Mouse (Mus musculus) G1E-ER4 (cell line): ENCODE results near the gene Adamts6. TPM values are rescaled to one million over a fixed set of nuclear protein-coding genes. Genes with fewer than 3 reads are reported as not detected.

Source experiments
- GATA1 ChIP-seq: IDR thresholded peaks from one replicate; pipeline ENCODE4 v1.8.0; 2012; ENCODE audit warnings: low read length, inconsistent platforms
- polyA plus RNA-seq: library from polyadenylated mRNA; stranded (reverse); fragments of >175 nt; gene quantifications from 2 replicates; pipeline ENCODE4 v1.2.3, GENCODE M21; 2012

The Adamts6 gene
- polyA plus RNA-seq, 1 experiment: 0.16 TPM

DNA sequence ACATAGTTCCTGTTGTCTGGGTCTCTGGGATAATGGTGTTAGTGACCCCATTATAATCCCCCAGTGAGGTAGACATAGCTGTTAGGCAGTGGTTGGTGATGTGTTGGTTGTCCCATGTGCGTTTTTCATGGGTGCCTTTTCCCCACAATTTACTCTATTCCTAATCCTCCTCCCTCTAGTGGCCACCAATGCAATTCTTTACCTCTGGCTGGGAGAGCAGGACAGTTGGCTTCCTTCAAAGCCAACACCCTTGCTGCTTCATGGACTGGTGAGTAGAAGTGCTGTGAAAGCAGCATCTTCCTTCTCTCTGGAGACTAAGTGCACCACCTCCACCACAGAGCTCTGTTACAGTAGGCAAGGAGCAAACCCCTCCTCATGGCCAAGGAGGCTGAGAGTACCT, 157.8 kb downstream of the Adamts6 start:
- no peak for TF ChIP-seq GATA1

DNA sequence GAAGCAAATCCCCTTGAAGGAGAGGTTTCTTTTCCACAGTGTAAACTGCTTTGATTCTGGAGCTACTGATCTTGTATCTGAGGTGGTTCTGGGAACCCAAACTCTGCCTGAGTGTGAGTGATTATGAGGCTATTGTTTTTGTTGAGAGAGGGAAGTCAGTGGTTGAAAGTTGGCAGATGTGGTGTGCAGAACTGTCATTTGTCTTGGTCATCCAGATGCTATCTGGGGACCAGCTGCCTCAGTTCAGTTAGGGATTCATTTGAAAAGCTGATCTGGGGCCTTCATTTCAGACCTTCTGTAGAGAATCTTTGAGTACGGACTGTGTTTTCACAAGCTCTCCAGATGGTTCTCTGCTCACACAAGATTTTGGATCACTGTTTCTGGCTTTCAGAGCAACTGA, 159.3 kb downstream of the Adamts6 start:
- no peak for TF ChIP-seq GATA1

DNA sequence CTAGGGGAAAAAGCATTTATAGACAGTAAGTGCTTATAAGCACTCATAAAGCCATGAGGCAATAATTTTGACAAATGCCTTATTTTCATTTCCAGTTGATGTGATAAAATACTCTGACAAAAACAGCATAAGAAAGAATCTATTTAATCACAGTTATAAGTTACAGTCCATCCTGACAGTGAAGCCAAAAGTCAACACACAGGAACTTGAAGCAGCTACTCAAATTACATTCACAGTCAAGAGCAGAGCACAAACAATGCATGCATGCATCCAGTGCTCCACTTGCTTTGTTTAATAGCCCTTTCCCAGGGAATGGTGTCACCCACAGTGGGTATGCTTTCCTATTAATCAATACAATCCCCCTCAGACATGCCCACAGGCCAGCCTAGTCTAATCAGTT, 159.8 kb downstream of the Adamts6 start:
- no peak for TF ChIP-seq GATA1

DNA sequence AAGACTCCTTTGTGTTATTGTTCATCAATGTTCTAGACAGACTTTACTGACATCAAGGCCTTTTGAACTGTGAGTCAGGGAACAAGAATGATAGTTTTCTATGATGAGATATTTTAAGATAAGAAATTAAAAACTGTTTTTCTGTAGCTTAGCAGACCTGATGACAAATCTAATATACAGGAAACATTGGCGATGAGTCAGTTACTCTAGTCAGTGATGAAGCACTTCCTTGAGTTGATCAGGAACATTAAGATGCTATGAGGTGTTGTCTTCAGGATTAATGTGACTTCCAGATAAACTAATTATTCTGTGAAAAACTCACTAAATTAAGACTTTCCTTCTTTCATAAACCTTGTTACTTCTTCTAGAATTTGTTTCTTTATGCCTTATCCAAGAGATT, 160.7 kb downstream of the Adamts6 start:
- TF ChIP-seq GATA1: no peak

DNA sequence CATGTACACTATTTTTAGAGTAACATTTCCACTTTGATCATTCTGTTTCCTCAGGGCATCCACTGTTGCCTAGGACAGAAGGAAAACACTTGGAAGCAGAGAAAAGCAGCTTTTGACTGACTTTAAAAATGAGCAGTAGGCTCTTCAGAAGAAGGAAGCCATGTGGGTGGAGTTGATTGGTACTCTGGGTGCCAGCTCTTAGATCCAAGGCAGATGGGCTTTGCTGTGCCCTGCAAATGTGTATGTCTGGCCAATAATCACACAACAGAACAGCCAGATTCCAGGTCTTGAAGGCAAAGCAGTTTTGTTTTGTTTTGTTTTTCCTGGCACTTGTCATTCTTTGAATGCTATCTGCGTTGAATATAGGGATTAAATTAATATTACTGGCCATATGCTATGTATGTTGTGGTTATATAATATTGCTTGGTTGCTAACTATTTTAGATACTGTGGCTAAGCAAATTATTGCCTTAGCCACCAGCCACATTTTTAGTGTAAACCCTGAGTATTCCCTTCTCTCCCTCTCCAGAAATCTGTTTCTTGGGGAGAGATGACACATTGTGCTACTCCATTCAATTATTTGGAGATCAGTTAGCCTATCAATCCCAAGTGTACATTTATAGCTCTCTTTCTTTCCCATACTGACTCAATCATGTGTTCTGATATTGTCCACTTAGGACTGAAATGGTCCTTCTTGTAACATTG, 165.8 kb downstream of the Adamts6 start:
- no peak for TF ChIP-seq GATA1

DNA sequence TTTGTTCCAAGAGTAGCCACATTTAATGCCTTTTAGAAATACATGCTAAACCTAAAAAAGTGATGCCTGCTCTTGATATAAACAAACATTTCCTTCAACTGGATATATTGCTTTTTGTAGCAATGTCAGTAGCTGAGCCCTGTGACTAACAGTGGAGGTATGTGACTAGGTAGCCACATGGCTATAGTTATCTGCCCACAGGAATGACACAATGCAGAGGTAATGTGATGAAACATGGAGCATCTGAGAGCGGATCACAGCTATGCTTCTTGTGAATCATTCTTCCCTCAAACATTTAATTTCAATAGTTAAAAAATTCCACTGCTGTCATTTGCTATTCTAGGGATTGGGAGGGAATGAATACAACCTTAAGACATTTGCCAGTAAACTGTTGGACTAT, 172.7 kb downstream of the Adamts6 start:
- no peak for TF ChIP-seq GATA1

DNA sequence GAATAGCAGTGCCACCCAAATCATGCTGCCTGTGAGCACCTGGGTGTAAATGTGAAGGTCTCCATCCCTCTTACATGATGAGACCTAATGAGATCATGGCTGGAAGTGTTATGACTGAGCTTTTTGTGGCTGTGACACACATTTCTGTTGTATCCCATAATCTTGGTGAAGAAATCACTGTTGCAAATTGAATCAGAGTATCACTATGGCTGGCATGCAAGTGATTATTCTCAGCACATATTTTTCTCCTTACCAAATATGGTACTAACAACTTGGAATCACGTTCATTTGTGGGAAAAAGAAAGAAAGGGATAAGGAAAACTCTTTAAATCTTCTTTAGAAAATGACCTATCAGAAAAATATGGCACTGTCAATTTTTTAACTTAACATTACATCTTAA, 180.4 kb downstream of the Adamts6 start:
- no peak for TF ChIP-seq GATA1

DNA sequence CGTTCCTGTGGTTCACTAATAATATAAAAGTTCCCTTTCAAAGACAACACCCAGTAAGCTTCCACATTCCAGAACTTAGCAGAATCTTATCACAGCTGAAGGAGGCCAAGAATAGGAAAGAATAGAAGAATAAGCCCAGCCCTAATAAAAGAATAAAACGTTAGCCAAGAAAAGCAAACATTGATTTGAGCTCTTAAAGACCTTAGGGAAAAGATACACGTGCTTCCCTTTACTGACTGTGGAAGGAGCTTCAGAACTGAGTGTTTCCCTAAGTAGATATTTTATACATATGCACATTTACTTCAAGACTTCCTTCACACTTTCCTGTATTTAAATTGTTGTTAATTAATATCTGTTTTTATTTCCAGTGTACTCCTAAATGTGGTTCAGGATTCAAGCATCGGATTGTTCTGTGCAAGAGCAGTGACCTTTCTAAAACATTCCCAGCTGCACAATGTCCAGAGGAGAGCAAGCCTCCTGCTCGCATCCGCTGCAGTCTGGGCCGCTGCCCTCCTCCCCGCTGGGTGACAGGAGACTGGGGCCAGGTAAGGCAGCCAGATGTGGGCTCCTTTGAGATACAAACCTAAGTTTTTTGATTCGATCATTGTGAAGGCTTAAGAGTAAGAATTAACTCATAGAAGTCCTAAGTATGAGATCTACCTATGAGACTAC, 188.8 kb downstream of the Adamts6 start:
- TF ChIP-seq GATA1: no peak

DNA sequence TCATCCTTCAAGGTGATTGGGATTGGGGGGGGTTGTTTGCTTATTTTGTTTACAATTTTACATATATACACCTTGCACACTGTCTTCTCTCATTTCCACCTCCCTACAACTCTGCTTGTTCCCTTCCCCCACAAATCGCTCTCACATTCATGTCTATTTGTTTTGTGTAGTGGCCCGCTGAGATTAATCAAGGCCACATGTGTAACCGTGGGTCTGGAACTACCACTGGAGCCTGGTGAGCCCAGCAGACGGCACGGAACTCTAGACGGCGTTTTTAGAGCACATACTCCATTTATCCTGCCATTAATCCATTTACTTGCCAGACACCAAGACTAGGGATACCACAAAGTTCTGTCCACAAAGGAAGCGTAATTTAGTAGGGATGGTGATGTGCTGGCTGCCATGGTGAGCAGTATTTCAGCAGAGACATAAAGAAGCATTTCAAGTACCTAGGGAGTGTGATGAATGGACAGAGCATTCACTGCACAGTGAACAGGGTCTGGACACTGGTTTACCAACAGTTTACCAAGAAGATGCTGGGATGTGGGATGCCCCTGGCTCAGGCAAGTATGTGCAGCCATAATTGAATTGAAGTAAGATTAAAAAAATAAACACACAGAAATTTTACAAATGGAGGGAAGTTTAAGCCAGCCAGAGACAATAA, 194.9 kb downstream of the Adamts6 start:
- TF ChIP-seq GATA1: no peak

DNA sequence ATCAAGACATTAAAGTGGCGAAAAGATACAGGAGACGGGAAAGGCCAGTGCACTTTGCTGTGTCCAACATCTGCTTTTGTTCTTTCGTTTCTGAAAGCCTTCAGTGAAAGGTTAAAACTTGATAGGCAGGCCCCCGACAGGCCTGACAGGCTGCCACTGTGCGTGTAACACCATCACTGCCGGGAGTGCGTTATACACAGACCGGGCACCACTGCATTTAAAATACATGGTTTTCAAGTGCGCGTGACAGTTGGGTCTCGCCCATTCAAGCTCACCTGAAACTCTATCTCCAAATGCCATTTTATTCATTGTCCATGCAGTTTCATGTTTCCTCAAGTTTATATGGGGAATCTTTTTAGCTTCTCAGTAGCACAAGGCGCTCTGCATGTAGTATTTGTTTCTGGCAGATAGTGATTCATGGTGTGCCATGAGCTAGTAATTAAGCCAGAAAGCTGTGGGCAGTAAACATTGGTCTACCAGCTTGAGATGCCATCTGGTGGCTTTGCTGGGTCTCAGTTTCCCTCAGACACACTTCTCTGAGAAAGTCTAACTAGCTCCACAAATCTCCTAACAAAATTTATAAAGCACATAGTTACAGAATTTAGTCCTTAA, 195.6 kb downstream of the Adamts6 start:
- TF ChIP-seq GATA1: no peak

DNA sequence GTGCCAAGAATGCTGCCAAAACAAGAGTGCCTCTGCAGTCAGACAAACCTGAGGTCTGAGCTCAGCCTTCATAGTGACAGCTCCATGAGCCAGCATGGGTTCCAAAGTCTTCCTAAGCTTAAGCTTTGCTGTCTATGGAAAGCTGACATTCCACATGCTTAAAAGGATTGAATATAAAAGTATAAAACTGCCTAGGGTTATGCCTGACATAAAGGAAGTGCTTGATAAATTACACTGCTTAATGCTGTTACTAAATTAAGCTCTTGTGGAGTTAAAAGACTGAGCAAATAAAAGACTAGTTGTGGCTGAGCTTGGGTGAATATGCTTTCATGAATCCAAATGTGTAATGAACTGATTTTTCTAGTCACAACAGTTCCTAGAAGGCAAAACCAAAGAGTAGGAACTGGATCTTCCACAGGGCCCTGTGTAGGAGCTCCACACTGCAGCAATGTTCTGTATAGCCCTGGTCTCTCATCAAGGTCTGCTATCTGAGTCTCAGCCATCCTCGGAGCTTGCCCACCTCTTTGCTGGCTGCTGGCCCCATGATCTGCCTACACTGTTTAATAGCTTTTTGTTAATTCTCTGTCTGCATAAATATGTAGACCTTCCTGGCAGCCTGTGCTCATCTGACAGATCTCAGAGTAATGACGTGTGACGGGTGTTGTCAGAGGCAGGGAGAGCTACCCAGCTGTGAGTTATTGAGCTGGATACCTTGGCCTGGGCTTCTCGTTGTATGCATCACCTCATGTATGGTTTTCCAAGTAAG, 203.6 kb downstream of the Adamts6 start:
- TF ChIP-seq GATA1: no peak

DNA sequence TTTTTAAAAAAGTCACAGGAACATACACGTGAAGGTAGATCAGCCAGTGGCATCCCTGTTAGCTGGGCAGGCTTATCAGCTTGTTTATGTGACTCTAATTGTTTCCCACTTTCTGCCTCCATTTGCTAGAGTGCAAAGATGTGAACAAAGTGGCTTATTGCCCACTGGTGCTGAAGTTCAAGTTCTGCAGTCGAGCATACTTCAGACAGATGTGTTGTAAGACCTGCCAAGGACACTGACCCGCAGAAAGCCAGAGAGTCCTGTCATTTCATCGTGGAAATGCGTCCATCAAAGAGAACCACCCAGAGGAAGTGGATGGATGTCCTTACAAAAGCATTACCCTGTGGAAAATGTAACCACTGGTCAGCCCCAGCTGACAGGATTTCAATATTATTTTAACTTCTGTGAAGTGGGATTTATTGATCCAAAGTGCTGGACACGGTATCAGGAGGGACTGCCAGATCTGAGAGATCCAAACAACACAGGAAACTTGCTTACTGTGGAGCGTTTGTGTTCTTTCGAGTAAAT, 205.9 kb downstream of the Adamts6 start:
- no peak for TF ChIP-seq GATA1

DNA sequence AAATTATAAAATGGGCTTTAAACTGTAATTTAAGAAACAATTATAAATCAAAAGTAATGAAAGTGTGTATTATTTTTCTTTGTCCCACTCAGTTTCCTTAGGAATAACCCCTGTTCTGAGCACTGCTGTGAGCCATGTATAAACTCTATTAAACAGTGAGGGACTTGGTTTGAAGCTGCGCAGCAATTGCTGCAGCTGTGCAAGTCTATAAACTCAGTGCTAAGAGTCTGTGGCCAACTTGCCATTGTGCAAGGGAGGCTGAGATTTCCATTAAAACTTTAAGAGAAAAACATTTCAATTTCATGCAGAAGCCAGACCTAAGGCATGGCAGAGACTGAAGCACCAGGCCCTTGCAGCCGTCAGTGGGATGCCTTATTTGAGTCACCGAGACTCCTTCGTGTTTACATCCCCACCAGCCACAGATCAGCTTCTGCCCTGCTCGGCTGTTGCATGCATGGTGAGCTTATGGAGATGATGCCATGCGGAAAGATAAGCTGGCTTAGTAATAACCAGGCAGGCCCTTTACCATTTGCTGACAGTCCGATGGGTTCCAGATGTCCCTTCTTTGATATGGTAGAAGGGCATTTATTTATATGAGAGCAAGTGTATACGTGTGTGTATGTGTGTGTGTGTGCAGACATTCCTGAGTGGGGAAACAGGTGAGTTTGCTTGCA, 206.7 kb downstream of the Adamts6 start:
- TF ChIP-seq GATA1: no peak

DNA sequence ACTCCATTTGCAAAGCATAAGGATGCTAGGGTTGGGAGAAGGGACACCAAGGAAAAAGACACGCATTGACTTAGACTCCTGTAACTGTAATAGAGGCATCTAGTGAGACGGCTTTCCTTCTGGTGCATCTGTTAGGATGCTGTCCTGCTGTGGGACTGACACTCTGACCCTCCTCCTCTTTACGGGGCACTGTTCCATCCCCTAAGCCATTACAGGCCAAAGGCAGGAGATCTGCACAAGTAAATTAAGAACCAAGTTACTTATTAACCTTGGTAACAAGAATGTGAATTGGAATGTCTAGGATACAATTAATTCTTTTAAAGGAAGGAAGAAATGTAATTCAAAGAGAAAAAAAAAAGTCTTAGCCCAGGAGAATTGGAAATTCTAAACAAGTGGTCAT, 210.0 kb downstream of the Adamts6 start:
- TF ChIP-seq GATA1: no peak

DNA sequence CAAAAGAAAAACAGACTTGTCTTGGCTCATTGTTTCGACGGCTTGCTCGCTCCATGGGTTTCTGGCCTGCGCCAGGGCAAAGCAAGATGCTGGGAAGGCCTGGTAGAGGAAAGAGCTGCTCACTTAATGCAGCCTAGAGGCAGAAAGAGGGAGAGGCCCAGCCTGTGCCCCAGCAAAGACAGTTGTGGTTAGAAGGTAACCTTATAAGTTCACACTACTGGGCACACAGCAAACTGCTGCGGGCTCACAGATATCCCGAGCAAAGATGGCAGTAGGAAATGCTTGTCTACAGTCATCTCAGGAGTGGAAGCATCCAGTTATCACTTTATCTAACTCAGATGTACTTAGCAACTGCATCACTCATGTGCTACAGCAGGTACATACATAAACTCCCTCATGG, 211.0 kb downstream of the Adamts6 start:
- TF ChIP-seq GATA1: no peak
